Mouse (Mus musculus) MEL (cell line): ENCODE measurements at regions not wholly inside any gene's neighbourhood (a gene's known extent, or its start where the extent isn't known, plus 50 kb on each side); places are given as distances from the start of the nearest gene placed in this dataset.

Source experiments
- DNase-seq: peaks from one replicate; pipeline ENCODE4 v3.0.0; 2011; ENCODE audit warnings: low read depth, low spot score
- H3K27ac ChIP-seq: 2 replicates; pipeline ENCODE4 v1.5.1; 2012; ENCODE audit warnings: low read depth, mild to moderate bottlenecking, control low read depth, low read length, moderate library complexity; ENCODE audit not compliant: control insufficient read depth
- H3K27me3 ChIP-seq, 2 experiments: fragments of 150-350 bp in 1 of 2; sonication (generic) in 1 of 2; 2 replicates each; pipeline ENCODE4 v1.6.1; 2012; ENCODE audit warnings: low read length in 2 of 2, mild to moderate bottlenecking in 2 of 2, improper control_type of control experiment in 1 of 2, moderate library complexity in 1 of 2; ENCODE audit not compliant: insufficient read depth in 2 of 2, control insufficient read depth in 1 of 2
- H3K36me3 ChIP-seq, 2 experiments: 2 replicates each; pipeline ENCODE4 v1.6.1; 2012 to 2014; ENCODE audit warnings: low read length in 2 of 2, improper control_type of control experiment in 1 of 2, inconsistent platforms in 1 of 2, mild to moderate bottlenecking in 1 of 2; ENCODE audit not compliant: insufficient read depth in 2 of 2, control insufficient read depth in 1 of 2
- H3K4me1 ChIP-seq, 2 experiments: fragments of 150-350 bp in 1 of 2; sonication (generic) in 1 of 2; 2 replicates each; pipeline ENCODE4 v1.6.1; 2012; ENCODE audit warnings: low read length in 2 of 2, improper control_type of control experiment in 1 of 2, mild to moderate bottlenecking in 1 of 2; ENCODE audit not compliant: insufficient read depth in 2 of 2, control insufficient read depth in 1 of 2
- H3K4me3 ChIP-seq, 2 experiments: fragments of 150-350 bp in 1 of 2; sonication (generic) in 1 of 2; 2 replicates each; pipeline ENCODE4 v1.5.1; 2012; ENCODE audit warnings: low read depth in 2 of 2, low read length in 2 of 2, mild to moderate bottlenecking in 2 of 2, moderate library complexity in 2 of 2, control low read depth in 1 of 2, improper control_type of control experiment in 1 of 2; ENCODE audit not compliant: control insufficient read depth in 1 of 2, insufficient read depth in 1 of 2
- H3K79me2 ChIP-seq: 2 replicates; pipeline ENCODE4 v1.6.1; 2012; ENCODE audit warnings: mild to moderate bottlenecking, low read length, moderate library complexity; ENCODE audit not compliant: control insufficient read depth, poor library complexity, insufficient read depth
- H3K9ac ChIP-seq: 2 replicates; pipeline ENCODE4 v1.6.1; 2012; ENCODE audit warnings: low read depth, mild to moderate bottlenecking, control low read depth, low read length, moderate library complexity; ENCODE audit not compliant: control insufficient read depth, poor library complexity, severe bottlenecking
- H3K9me3 ChIP-seq: fragments of 150-350 bp; sonication (generic); replicated peaks from 2 replicates; pipeline ENCODE4 v1.6.1; 2012; ENCODE audit warnings: mild to moderate bottlenecking, low read length, improper control_type of control experiment, moderate library complexity; ENCODE audit not compliant: insufficient read depth
- CHD1 ChIP-seq: IDR thresholded peaks from 2 replicates; pipeline ENCODE4 v1.6.1; 2012; ENCODE audit warnings: low read depth, mild to moderate bottlenecking, inconsistent platforms, low read length, improper control_type of control experiment
- CHD2 ChIP-seq: IDR thresholded peaks from 2 replicates; pipeline ENCODE4 v1.6.1; 2011; ENCODE audit warnings: low read length, improper control_type of control experiment
- E2F4 ChIP-seq: IDR thresholded peaks from 2 replicates; pipeline ENCODE4 v1.6.1; 2011; ENCODE audit warnings: low read depth, low read length, improper control_type of control experiment, borderline replicate concordance
- ETS1 ChIP-seq: IDR thresholded peaks from 2 replicates; pipeline ENCODE4 v1.6.1; 2012; ENCODE audit warnings: low read depth, mild to moderate bottlenecking, inconsistent platforms, low read length, improper control_type of control experiment, moderate library complexity
- GABPA ChIP-seq: IDR thresholded peaks from 2 replicates; pipeline ENCODE4 v1.6.1; 2012; ENCODE audit warnings: low read depth, mild to moderate bottlenecking, inconsistent platforms, low read length, improper control_type of control experiment, moderate library complexity
- HCFC1 ChIP-seq: IDR thresholded peaks from 2 replicates; pipeline ENCODE4 v1.6.1; 2012; ENCODE audit warnings: low read depth, mild to moderate bottlenecking, inconsistent platforms, low read length, improper control_type of control experiment, moderate library complexity
- KAT2A ChIP-seq: conservative IDR thresholded peaks from 2 replicates; pipeline ENCODE4 v1.6.1; 2012; ENCODE audit warnings: low read depth, low read length, improper control_type of control experiment, inconsistent platforms
- MAX ChIP-seq: IDR thresholded peaks from 2 replicates; pipeline ENCODE4 v1.6.1; 2011; ENCODE audit warnings: low read length, improper control_type of control experiment
- MEF2A ChIP-seq: IDR thresholded peaks from 2 replicates; pipeline ENCODE4 v1.6.1; 2014; ENCODE audit warnings: low read depth, mild to moderate bottlenecking, inconsistent platforms, low read length, improper control_type of control experiment; ENCODE audit not compliant: poor library complexity, insufficient replicate concordance, severe bottlenecking; ENCODE audit errors: extremely low read depth
- NELFE ChIP-seq: IDR thresholded peaks from 2 replicates; pipeline ENCODE4 v1.6.1; 2011; ENCODE audit warnings: low read depth, low read length, improper control_type of control experiment
- NRF1 ChIP-seq: IDR thresholded peaks from 2 replicates; pipeline ENCODE4 v1.6.1; 2014; ENCODE audit warnings: low read depth, mild to moderate bottlenecking, inconsistent platforms, low read length, improper control_type of control experiment, moderate library complexity; ENCODE audit not compliant: poor library complexity, insufficient read depth, severe bottlenecking
- POLR2A ChIP-seq, 2 experiments: IDR thresholded peaks; 2 replicates each; pipeline ENCODE4 v1.6.1; 2011 to 2012; ENCODE audit warnings: low read length in 2 of 2, mild to moderate bottlenecking in 2 of 2, control low read depth in 1 of 2, improper control_type of control experiment in 1 of 2, low read depth in 1 of 2, moderate library complexity in 1 of 2; ENCODE audit not compliant: control insufficient read depth in 1 of 2, insufficient read depth in 1 of 2, poor library complexity in 1 of 2
- POLR2AphosphoS2 ChIP-seq: IDR thresholded peaks from 2 replicates; pipeline ENCODE4 v1.6.1; 2011; ENCODE audit warnings: low read length, improper control_type of control experiment
- POLR2AphosphoS5 ChIP-seq: IDR thresholded peaks from 2 replicates; pipeline ENCODE4 v1.6.1; 2012; ENCODE audit warnings: low read depth, borderline replicate concordance, mild to moderate bottlenecking, inconsistent platforms, low read length, moderate library complexity, mixed read lengths
- SIN3A ChIP-seq: IDR thresholded peaks from 2 replicates; pipeline ENCODE4 v1.6.1; 2012; ENCODE audit warnings: low read length, improper control_type of control experiment, inconsistent platforms
- SMC3 ChIP-seq: IDR thresholded peaks from 2 replicates; pipeline ENCODE4 v1.6.1; 2011; ENCODE audit warnings: low read depth, low read length, improper control_type of control experiment
- TBP ChIP-seq: IDR thresholded peaks from 2 replicates; pipeline ENCODE4 v1.8.0; 2011; ENCODE audit warnings: low read depth, low read length, improper control_type of control experiment
- USF1 ChIP-seq: IDR thresholded peaks from 2 replicates; pipeline ENCODE4 v1.6.1; 2014; ENCODE audit warnings: low read depth, mild to moderate bottlenecking, inconsistent platforms, low read length, improper control_type of control experiment, moderate library complexity
- USF2 ChIP-seq, 2 experiments: IDR thresholded peaks; 2 replicates each; pipeline ENCODE4 v1.6.1; 2011 to 2012; ENCODE audit warnings: improper control_type of control experiment in 2 of 2, low read length in 2 of 2, borderline replicate concordance in 1 of 2, inconsistent platforms in 1 of 2, low read depth in 1 of 2, mild to moderate bottlenecking in 1 of 2; ENCODE audit not compliant: insufficient read depth in 1 of 2
- ZC3H11A ChIP-seq: IDR thresholded peaks from 2 replicates; pipeline ENCODE4 v1.6.1; 2012; ENCODE audit warnings: low read depth, mild to moderate bottlenecking, inconsistent platforms, low read length, improper control_type of control experiment
- ZNF384 ChIP-seq: IDR thresholded peaks from 2 replicates; pipeline ENCODE4 v1.6.1; 2012; ENCODE audit warnings: low read depth, mild to moderate bottlenecking, inconsistent platforms, low read length, improper control_type of control experiment

DNA sequence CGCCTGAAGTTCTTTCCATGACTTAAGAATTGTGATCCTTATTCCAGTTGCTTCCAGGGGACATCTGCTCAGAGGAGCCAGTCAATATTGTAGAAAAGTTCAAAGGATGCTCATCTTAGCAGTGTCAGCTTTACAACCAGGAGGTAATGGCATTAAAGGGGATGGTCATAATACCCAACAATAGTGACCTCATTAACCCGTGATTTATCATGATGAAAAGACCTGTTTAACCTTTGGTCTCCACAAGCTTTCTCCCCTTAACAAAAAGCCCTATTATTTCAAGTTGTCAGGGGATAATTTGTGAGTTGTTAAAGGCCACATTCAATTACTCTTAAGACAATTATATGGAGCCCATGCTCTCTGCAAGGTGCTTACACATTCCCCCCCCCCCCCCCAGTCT lies 54.3 kb upstream of the Htatip2 start:
- no peak overlapping the region for H3K27ac ChIP-seq
- no peaks in the 10 kb centered on the region for H3K36me3 ChIP-seq
- H3K9ac ChIP-seq, result no peak overlapping the region
- H3K27me3 ChIP-seq, result no peaks in the 10 kb centered on the region; a peak in 1 of 4 replicates
- H3K4me1 ChIP-seq, result no peaks in the 10 kb centered on the region
- H3K4me3 ChIP-seq, result no peak overlapping the region
- no peaks in the 10 kb centered on the region for H3K9me3 ChIP-seq
- no peaks in the 10 kb centered on the region for H3K79me2 ChIP-seq
- no peak for TF ChIP-seq POLR2AphosphoS2
- no peak for TF ChIP-seq MAX
- no peak for TF ChIP-seq TBP
- no peak for TF ChIP-seq USF1
- no peak for DNase-seq

DNA sequence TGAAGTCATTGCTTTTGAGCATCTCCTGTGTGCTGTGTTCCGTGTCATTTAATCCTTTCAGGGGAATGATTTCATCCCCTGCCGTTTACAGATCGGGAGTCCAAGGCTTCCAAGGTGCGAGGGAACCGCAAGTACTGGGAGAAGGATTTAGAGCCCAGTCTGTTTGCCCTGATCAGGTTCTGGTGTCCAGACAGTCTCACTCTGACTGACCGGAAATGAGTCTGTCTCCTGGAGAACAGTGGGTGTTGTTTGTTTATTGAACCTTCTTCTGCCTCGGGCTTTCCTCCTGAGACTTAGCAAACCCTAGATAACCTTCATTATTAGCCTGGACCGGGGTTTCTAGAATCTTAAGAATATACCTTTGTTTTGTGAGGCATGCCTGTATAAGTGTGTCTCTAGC lies 58.2 kb upstream of the Htatip2 start:
- no peak overlapping the region for H3K4me3 ChIP-seq
- no peak overlapping the region for H3K27ac ChIP-seq
- no peaks in the 10 kb centered on the region for H3K9me3 ChIP-seq
- H3K27me3 ChIP-seq, result no peaks in the 10 kb centered on the region; a peak in 3 of 4 replicates
- H3K79me2 ChIP-seq, result no peaks in the 10 kb centered on the region
- no peaks in the 10 kb centered on the region for H3K36me3 ChIP-seq
- DNase-seq, result no peak
- H3K4me1 ChIP-seq, result no peaks in the 10 kb centered on the region
- no peak for TF ChIP-seq POLR2AphosphoS2
- TF ChIP-seq ZNF384, result no peak
- no peak for TF ChIP-seq KAT2A
- TF ChIP-seq HCFC1, result no peak
- no peak for TF ChIP-seq E2F4
- TF ChIP-seq CHD2, result no peak
- no peak for TF ChIP-seq MEF2A
- TF ChIP-seq NRF1, result no peak
- H3K9ac ChIP-seq, result no peak overlapping the region

- no peaks in the 10 kb centered on the region for H3K36me3 ChIP-seq
- H3K79me2 ChIP-seq, result no peaks in the 10 kb centered on the region
- no peak overlapping the region for H3K27ac ChIP-seq
- no peaks in the 10 kb centered on the region; a peak in 4 of 4 replicates for H3K27me3 ChIP-seq
- no peak overlapping the region for H3K9ac ChIP-seq
- H3K4me3 ChIP-seq, result no peak overlapping the region
- TF ChIP-seq CHD1 (no peak), NELFE (no peak), ZC3H11A (no peak), POLR2AphosphoS5 (no peak), USF2 (IDR thresholded peaks at IDR 0.05; ENCODE audit: borderline replicate concordance in 1 of 2, insufficient read depth in 1 of 2, low read depth in 1 of 2, low read length in 2 of 2) (no peak), TBP (no peak), ZNF384 (no peak), SMC3 (no peak), ETS1 (no peak), USF1 (no peak), GABPA (no peak), SIN3A (no peak), POLR2A (IDR thresholded peaks at IDR 0.05; ENCODE audit: control insufficient read depth in 1 of 2, insufficient read depth in 1 of 2, low read depth in 1 of 2, low read length in 2 of 2, poor library complexity in 1 of 2) (no peak), KAT2A (no peak)
- no peak for DNase-seq
- H3K9me3 ChIP-seq, result no peaks in the 10 kb centered on the region
- H3K4me1 ChIP-seq, result no peaks in the 10 kb centered on the region
These were observed 58.9 kb upstream of the Htatip2 start for GRCm38 (mm10) chr7:49700024-49700390.
